Mouse (Mus musculus) layer of hippocampus, postnatal 10 days (tissue): ENCODE data around the gene Myo5a. TPM values are rescaled to one million over a fixed set of nuclear protein-coding genes. Genes with fewer than 3 reads are reported as not detected.

Experiments
- DNase-seq, 2 experiments: peaks; one replicate each; pipeline ENCODE4 v3.0.0; 2021; ENCODE audit warnings: low spot score in 2 of 2
- total RNA-seq, 2 experiments: library from RNA; stranded (reverse); gene quantifications; 2 replicates each; pipeline ENCODE4 v1.2.3; 2021

Gene Myo5a
- total RNA-seq, 2 experiments from 2014 or later: 200 to 212 TPM

- peak; percentile 77 to 81 for DNase-seq
Measured at GRCm38 (mm10) chr9:75071029-75071705, 352 bp downstream of the Myo5a start.

DNA sequence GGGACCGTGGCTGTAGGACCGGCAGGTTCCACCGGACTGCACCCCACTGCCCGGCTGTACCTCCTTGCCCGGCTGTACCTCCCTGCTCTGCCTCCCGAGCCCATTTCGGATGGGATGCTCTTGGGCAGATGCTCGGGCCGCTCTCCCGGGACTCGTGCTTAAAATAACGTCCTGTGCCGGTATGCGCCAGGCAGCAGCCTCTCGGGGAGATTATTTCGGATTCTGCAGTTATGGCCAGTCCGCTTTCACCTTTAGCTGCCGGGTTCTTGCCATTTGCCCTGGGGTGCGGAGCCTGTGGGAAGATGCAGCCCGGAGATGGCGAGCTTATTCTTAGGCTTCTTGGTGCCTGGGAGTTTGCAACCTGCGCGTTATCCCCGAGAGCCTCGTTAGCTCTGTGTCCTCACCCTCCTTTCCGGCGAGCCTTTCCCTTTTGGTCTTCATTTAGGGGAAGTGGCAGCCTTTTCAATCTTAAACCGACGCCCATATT lies 934 bp downstream of the Myo5a start:
- DNase-seq: no peak

GRCm38 (mm10) chr9:75072361-75072760 lies 1.5 kb downstream of the Myo5a start:
- DNase-seq: no peak

DNA sequence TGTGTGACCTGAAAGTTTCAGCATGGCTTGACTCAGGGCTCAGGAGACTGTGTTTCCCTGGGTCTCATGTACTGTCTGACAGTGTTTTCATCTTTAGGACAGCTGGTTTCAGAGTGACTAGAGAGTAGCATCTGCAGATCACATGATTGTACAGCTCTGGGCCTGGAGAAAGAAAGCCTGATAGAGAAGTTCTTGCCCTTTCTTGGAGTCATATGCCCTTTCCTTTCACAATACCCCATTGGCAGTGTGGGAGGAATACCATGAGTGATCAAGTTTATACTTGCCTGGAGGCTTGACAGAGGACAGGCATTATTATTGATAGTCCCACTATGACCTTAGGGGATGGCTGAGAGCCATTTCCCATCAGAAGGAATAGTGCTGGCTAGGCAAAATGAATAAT lies 6.4 kb downstream of the Myo5a start:
- DNase-seq: no peak

DNA sequence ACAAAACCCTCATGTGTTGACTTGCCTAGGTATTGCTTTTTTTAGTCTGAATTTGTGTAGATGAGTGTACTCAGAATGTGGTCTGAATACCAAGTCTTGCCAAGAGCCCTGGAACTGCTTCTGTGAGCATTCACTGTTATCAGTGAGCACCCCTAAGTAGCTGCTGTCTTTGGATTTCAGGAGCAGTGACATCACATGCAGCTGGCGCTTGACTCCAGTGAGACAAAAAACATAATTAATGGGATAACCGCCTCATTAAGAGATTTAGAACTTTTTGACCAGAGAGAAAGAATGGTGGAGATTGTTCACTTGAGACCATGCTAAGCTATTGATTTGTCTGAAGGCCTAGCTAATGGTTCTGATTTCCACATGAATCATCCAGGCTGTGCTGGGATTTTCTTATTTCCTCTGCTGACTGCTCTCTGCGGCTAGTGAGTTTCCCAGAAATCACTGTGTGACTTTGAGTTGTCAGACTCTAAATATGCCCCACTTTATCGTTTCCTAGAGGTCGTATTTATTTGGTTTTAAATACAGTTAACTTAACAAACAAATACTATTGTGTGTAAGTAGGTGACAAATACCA lies 14.5 kb downstream of the Myo5a start:
- no peak for DNase-seq

GRCm38 (mm10) chr9:75087823-75088222 lies 17.0 kb downstream of the Myo5a start:
- DNase-seq: no peak

DNA sequence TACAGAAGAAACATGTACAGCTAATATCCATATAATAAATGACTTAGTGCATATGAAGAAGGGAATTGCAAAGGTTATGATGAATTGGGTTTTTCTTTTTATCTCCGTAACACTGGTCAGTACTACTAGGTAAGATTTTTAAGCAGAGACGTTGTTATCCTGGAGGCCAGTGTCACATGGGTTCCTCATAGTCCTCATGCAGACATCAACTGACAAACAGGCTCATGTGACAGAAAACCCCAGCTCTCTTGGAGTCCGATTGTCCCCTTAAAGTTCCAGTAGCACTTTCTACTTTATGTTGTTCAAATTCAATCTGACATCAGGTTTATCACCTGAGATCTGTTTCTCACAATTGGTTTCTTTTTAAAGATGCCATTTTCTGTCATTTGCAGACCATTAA lies 18.5 kb downstream of the Myo5a start:
- no peak for DNase-seq

GRCm38 (mm10) chr9:75092134-75092533 lies 21.3 kb downstream of the Myo5a start:
- no peak for DNase-seq

GRCm38 (mm10) chr9:75094762-75095161 lies 23.9 kb downstream of the Myo5a start:
- no peak for DNase-seq

GRCm38 (mm10) chr9:75098937-75099336 lies 28.1 kb downstream of the Myo5a start:
- DNase-seq: no peak

DNA sequence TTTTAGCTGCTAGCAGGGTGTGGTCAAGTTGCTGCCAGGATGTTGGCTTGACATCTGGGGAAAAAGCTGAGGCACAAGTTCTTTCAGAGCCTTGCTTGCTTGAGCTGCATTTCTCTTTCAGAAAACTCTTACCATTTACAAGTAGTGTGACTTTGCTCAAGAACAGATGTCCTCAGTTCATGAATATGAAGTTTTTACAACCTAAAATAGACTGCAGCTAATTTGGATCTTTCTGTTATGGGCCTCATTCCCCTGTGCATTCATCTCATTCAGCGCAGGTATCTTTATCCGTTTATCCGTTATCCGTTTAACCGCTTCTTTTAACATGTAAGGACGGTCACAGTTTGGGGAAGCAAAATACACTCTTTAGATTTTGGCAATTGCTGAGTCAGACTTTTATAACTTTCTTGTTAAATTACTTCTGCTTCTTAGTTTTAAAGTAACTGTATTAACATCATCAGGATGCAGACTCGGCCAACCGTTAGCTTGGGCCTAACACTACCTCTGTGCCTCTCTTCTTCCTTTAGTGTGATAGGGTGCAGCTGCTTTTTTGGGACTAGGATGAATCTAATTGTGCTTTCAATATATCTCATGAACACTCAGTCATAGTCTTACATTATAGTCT lies 29.5 kb downstream of the Myo5a start:
- DNase-seq: no peak

DNA sequence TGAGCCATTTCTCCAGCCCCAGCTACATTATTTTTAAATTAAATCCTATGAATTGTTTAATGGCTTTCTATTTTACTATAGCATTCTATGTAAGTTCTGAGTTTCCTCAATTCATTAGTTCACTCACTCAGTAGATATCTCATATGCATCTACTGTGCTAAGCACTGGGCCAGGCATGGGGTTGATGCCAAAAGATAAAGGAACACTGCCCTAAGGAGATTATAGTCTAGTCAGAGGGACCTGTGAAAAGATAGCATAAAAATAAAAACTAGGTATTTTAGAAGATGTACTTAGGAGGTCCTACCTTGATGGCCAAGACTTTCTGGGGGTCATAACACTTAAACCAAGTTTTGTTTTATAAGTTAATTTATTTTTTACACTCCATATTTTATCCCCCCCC lies 31.3 kb downstream of the Myo5a start:
- DNase-seq: no peak

GRCm38 (mm10) chr9:75116571-75117177 lies 45.9 kb downstream of the Myo5a start:
- DNase-seq: no peak

DNA sequence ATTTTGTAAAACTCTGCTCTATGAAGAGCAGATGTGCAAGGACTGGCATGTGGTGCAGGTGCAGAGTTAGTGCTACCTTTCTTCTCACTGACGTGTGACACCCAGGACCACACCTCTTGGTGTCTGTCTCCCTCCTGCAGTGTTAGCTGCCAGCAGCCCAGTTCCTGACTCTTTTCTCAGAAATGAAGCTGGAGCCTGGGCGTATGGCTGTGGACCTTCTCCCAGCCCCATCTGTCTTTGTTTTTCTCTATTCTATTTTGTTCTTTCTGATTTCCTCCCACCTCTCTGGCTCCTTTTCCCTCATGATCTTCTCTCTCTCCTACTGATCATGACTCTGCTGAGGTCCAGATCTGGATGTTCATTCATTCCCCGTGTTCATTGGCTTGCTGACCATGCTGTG lies 50.3 kb downstream of the Myo5a start:
- DNase-seq: no peak

DNA sequence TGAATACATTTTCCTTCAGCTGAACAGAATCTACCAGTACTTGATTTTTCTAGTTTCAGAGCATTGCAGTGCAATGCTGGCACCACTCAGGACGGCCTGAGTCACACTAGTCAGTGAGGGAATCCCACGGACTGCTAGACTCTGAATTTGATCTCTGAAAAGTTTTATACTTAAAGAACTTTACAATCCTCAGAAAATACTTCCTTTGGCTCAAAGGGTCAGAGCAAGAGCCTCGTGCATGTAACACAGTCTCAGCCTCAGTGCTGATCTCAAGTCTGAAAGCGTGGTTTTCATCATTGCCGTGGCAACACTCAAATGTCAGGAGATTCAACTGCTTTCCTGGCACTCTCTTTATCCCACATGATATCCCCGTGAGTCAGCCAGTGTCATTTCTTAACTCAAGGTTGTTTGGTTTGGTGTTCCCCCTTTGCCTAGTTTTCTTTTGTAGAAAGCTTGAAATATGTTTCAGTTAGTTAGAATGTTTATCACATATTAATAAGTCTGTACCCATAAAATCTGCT lies 53.4 kb downstream of the Myo5a start:
- no peak for DNase-seq

- DNase-seq: no peak
Measured at GRCm38 (mm10) chr9:75130553-75130952, 59.7 kb downstream of the Myo5a start.

DNA sequence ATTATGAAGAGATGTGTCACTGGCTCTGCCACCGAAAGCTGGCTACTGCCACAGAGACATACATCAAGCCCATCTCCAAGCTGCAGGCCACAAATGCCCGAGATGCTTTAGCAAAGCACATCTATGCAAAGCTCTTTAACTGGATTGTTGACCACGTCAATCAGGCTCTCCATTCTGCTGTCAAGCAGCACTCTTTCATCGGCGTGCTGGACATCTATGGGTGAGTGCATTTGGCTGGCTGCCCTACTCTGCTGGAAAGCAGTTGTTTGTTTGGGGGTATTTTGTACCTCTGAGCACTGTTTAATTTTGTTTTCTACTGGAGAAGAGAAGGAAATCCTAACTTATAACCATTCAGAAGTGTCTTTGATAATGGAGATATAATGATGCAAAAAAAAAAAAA lies 76.1 kb downstream of the Myo5a start:
- no peak for DNase-seq

DNA sequence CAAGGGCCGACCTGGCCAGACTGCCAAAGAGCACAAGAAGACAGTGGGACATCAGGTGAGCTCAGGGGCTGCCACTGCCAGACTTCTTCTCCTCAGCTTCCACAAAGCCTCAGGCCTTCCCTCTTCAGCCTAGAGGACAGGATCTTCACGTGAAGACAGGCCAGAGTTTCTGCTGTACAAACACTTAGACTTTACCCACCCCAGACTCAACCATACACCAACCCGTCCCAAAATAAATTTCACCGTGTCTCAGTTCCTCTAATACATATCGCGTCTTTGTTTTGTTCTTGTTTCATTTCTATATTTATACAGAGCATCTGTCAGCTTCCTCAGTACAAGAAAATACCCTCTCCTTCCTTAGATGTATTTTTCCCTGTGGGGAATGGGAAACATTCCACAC lies 89.7 kb downstream of the Myo5a start:
- no peak for DNase-seq

DNA sequence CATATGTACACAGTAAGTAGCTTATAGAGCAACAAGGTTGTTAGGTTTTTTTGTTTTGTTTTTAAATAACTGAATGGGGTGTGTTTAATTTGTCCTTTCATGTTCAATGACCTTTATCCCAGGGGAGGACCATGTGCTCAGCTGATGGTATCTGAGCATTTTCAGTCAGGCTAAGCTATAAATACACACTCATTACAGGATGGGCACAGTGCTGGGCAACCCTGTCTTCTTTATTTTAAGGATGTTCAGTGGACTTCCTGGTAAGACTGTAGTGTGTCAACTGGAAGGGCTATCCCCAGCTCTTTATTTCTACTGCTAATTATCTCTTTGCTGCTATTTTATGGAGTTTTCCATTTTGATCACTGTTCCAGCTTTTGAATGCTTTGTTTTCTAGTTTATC lies 92.8 kb downstream of the Myo5a start:
- no peak for DNase-seq

- DNase-seq: no peak
Measured at GRCm38 (mm10) chr9:75171721-75172120, 100.9 kb downstream of the Myo5a start.

DNA sequence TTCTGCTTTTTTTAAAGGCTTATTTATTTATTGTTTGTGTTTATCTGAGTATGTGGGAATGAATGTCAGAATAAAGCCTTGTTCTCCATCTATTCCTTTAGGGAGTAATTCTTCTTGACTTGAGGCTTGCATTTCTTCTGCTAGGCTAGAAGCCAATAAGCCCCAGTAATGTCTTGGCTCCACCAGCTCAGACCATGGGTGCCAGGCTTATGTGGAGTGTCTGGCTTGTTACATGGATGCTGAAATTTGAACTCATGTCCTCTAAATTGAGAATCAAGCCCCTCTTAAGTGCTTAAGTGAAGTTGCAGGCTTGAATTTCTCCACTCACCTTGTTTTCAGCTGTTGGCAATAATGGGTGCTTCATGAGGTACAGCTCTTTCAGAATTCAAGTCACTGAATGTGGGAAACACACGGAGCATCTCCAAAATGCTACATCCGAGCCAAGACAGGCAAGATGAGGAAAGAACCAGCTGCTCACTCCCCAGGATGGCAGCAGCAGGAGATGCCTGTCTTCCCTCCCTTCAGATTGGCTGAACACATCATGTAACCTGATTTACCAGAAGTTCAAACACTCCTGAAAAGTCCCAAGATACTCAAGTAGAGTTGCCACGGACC lies 116.9 kb downstream of the Myo5a start:
- DNase-seq: no peak

DNA sequence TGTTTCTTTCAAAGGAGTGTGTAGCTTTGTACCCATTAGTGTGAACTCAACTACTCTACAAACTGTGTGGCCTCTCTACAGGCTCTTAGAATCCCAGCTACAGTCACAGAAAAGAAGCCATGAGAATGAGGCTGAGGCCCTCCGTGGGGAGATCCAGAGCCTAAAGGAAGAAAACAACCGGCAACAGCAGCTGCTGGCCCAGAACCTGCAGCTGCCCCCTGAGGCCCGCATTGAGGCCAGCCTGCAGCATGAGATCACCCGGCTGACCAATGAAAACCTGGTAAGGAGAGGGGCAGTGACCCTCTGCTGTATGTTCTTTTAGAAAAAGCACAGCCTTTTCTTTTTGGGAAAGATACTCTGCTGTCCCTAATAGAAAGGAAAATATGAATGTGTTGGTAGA lies 123.0 kb downstream of the Myo5a start:
- DNase-seq: no peak
